Mouse (Mus musculus) intestine, postnatal 0 days (tissue): ENCODE data around the gene Camk1d. TPM values are rescaled to one million over a fixed set of nuclear protein-coding genes. Genes with fewer than 3 reads are reported as not detected.
A peak's percentile ranks its signal among the peaks of the same experiment; 100 is the strongest.

Experiments used
- ATAC-seq: fragments of 200-750 bp; cut with Nextera tagmentation; 2 replicates; pipeline ENCODE4 v1.8.0; 2017; ENCODE audit warnings: mild to moderate bottlenecking, moderate TSS enrichment, moderate library complexity
- H3K27ac ChIP-seq: fragments of 300-500 bp; sonication (generic); 2 replicates; pipeline ENCODE4 v1.5.1; 2014; ENCODE audit warnings: mild to moderate bottlenecking, low read depth, low read length, moderate library complexity
- H3K27me3 ChIP-seq: fragments of 300-500 bp; sonication (generic); replicated peaks from 2 replicates; pipeline ENCODE4 v1.6.1; 2014; ENCODE audit warnings: low read length, mixed read lengths; ENCODE audit not compliant: control insufficient read depth, insufficient read depth
- H3K36me3 ChIP-seq: fragments of 300-500 bp; sonication (generic); 2 replicates; pipeline ENCODE4 v1.6.1; 2014; ENCODE audit warnings: mild to moderate bottlenecking, moderate library complexity; ENCODE audit not compliant: control insufficient read depth, insufficient read depth
- H3K4me1 ChIP-seq: fragments of 300-500 bp; sonication (generic); replicated peaks from 2 replicates; pipeline ENCODE4 v1.6.1; 2014; ENCODE audit warnings: antibody characterized with exemption, low read length, mixed read lengths; ENCODE audit not compliant: control insufficient read depth, insufficient read depth
- H3K4me2 ChIP-seq: fragments of 300-500 bp; sonication (generic); replicated peaks from 2 replicates; pipeline ENCODE4 v1.6.1; 2014; ENCODE audit warnings: low read depth, mild to moderate bottlenecking, moderate library complexity
- H3K4me3 ChIP-seq: fragments of 300-500 bp; sonication (generic); 2 replicates; pipeline ENCODE4 v1.5.1; 2014; ENCODE audit warnings: low read depth, low read length
- H3K9ac ChIP-seq: fragments of 300-500 bp; sonication (generic); 2 replicates; pipeline ENCODE4 v1.6.1; 2014; ENCODE audit warnings: mild to moderate bottlenecking, low read depth, low read length
- H3K9me3 ChIP-seq: fragments of 300-500 bp; sonication (generic); 2 replicates; pipeline ENCODE4 v1.6.1; 2016; ENCODE audit warnings: mixed run types; ENCODE audit not compliant: control insufficient read depth
- CTCF ChIP-seq: sonication (generic); IDR thresholded peaks from 2 replicates; pipeline ENCODE4 v1.5.1; 2016; ENCODE audit warnings: low read depth, mild to moderate bottlenecking, control low read depth, antibody characterized with exemption, moderate library complexity
- WGBS: fragments of 180-500 bp; shearing (Covaris S2); extraction: QIAGEN DNeasy Blood & Tissue Kit; methylation state at CpG from one replicate; pipeline ENCODE4 v1.1.7; 2014; 5-methylcytosine and 5-hydroxymethylcytosine counted together
- polyA plus RNA-seq: library from polyadenylated mRNA; unstranded; fragments of >200 nt; fragmentation: Nextera tagmentation; extraction: Ambion mirVana; gene quantifications from 2 replicates; pipeline ENCODE4 v1.2.1, GENCODE M21; 2015

Camk1d gene
- polyA plus RNA-seq, 1 experiment from 2014 or later = 11.3 TPM

GRCm38 (mm10) chr2:5467537-5467936 lies 246.8 kb downstream of the Camk1d start:
- H3K4me3 ChIP-seq = no peak overlapping the region
- no peaks in the 10 kb centered on the region for H3K36me3 ChIP-seq
- 58% methylated on average over 2 of the region's 2 CpGs for WGBS
- no peak overlapping the region for H3K4me2 ChIP-seq
- no peak for ATAC-seq
- H3K4me1 ChIP-seq = no peaks in the 10 kb centered on the region
- H3K9me3 ChIP-seq = no peaks in the 10 kb centered on the region
- TF ChIP-seq CTCF = no peak
- H3K27ac ChIP-seq = no peak overlapping the region
- H3K9ac ChIP-seq = no peak overlapping the region
- H3K27me3 ChIP-seq = no peaks in the 10 kb centered on the region

- Histone ChIP-seq H3K4me3 (no peak overlapping the region), H3K4me1 (peaks cover 14% of the 10 kb centered on the region), H3K4me2 (0 out of 2 replicates have a peak overlapping the region, but pooled peaks have one; percentile 9), H3K36me3 (no peaks in the 10 kb centered on the region), H3K9me3 (no peaks in the 10 kb centered on the region), H3K9ac (no peak overlapping the region), H3K27me3 (no peaks in the 10 kb centered on the region), H3K27ac (no peak overlapping the region)
- TF ChIP-seq CTCF = no peak
- peak; percentile 66 for ATAC-seq
- 38% methylated on average over 16 of the region's 16 CpGs for WGBS
Observed at GRCm38 (mm10) chr2:5458671-5459235, 255.6 kb downstream of the Camk1d start.

GRCm38 (mm10) chr2:5458075-5458494 lies 256.2 kb downstream of the Camk1d start:
- H3K9ac ChIP-seq = no peak overlapping the region
- no peaks in the 10 kb centered on the region for H3K36me3 ChIP-seq
- no peaks in the 10 kb centered on the region for H3K9me3 ChIP-seq
- H3K27ac ChIP-seq = no peak overlapping the region
- no peaks in the 10 kb centered on the region for H3K27me3 ChIP-seq
- no peak overlapping the region for H3K4me3 ChIP-seq
- 0 out of 2 replicates have a peak overlapping the region, but pooled peaks have one; percentile 9 for H3K4me2 ChIP-seq
- 67% methylated on average over 5 of the region's 5 CpGs for WGBS
- no peak for TF ChIP-seq CTCF
- ATAC-seq = peak; percentile 31; the same call in 1 of the 2 replicates
- H3K4me1 ChIP-seq = peaks cover 14% of the 10 kb centered on the region

GRCm38 (mm10) chr2:5456108-5456507 lies 258.2 kb downstream of the Camk1d start:
- no peaks in the 10 kb centered on the region for H3K27me3 ChIP-seq
- H3K4me2 ChIP-seq = no peak overlapping the region
- no peaks in the 10 kb centered on the region for H3K9me3 ChIP-seq
- no peak for TF ChIP-seq CTCF
- peaks cover 19% of the 10 kb centered on the region for H3K4me1 ChIP-seq
- H3K36me3 ChIP-seq = no peaks in the 10 kb centered on the region
- H3K4me3 ChIP-seq = no peak overlapping the region
- ATAC-seq = no peak
- no peak overlapping the region for H3K9ac ChIP-seq
- WGBS = 66% methylated on average over 2 of the region's 2 CpGs
- no peak overlapping the region for H3K27ac ChIP-seq

GRCm38 (mm10) chr2:5454830-5455229 lies 259.5 kb downstream of the Camk1d start:
- Histone ChIP-seq H3K27me3 (no peaks in the 10 kb centered on the region), H3K27ac (no peak overlapping the region), H3K9me3 (no peaks in the 10 kb centered on the region), H3K9ac (no peak overlapping the region), H3K4me2 (no peak overlapping the region), H3K4me3 (no peak overlapping the region), H3K4me1 (peaks cover 19% of the 10 kb centered on the region), H3K36me3 (no peaks in the 10 kb centered on the region)
- TF ChIP-seq CTCF = no peak
- WGBS = 64% methylated on average over 9 of the region's 9 CpGs
- no peak for ATAC-seq

- Histone ChIP-seq H3K36me3 (no peaks in the 10 kb centered on the region), H3K27ac (no peak overlapping the region), H3K9ac (no peak overlapping the region), H3K4me3 (no peak overlapping the region), H3K27me3 (no peaks in the 10 kb centered on the region), H3K9me3 (no peaks in the 10 kb centered on the region), H3K4me2 (no peak overlapping the region), H3K4me1 (0 out of 2 replicates have a peak, but pooled peaks cover 7% of the 10 kb centered on the region)
- peak; percentile 84 for TF ChIP-seq CTCF
- 97% methylated on average over 2 of the region's 2 CpGs for WGBS
- ATAC-seq = no peak
Observed at GRCm38 (mm10) chr2:5451654-5452053, 262.7 kb downstream of the Camk1d start.

- no peaks in the 10 kb centered on the region for H3K27me3 ChIP-seq
- peaks cover 7% of the 10 kb centered on the region for H3K36me3 ChIP-seq
- H3K27ac ChIP-seq = no peak overlapping the region
- no peaks in the 10 kb centered on the region for H3K9me3 ChIP-seq
- ATAC-seq = no peak
- no peaks in the 10 kb centered on the region for H3K4me1 ChIP-seq
- no peak for TF ChIP-seq CTCF
- H3K9ac ChIP-seq = no peak overlapping the region
- no peak overlapping the region for H3K4me2 ChIP-seq
- H3K4me3 ChIP-seq = no peak overlapping the region
- 84% methylated on average over 5 of the region's 5 CpGs for WGBS
Observed at GRCm38 (mm10) chr2:5445357-5445756, 269.0 kb downstream of the Camk1d start.
